Mouse (Mus musculus) thymus, adult 2 months (tissue): Measurements from ENCODE around the gene Wdr43. TPM values are rescaled to one million over a fixed set of nuclear protein-coding genes. Genes with fewer than 3 reads are reported as not detected.

ENCODE experiments used
- DNase-seq: peaks from one replicate; pipeline ENCODE4 v3.0.0; 2021
- H3K27ac ChIP-seq: fragments of 200-500 bp; 2 replicates; pipeline ENCODE4 v1.5.1; 2012; ENCODE audit warnings: low read length, control low read depth; ENCODE audit not compliant: control insufficient read depth, insufficient read depth
- H3K27me3 ChIP-seq: fragments of 200-500 bp; 2 replicates; pipeline ENCODE4 v1.6.1; 2012; ENCODE audit warnings: mild to moderate bottlenecking, low read length, moderate library complexity, mixed read lengths; ENCODE audit not compliant: control insufficient read depth, insufficient read depth
- H3K36me3 ChIP-seq: fragments of 200-500 bp; 2 replicates; pipeline ENCODE4 v1.6.1; 2012; ENCODE audit warnings: mild to moderate bottlenecking, low read length, moderate library complexity; ENCODE audit not compliant: control insufficient read depth, insufficient read depth
- H3K4me1 ChIP-seq: fragments of 200-500 bp; replicated peaks from 2 replicates; pipeline ENCODE4 v1.6.1; 2012; ENCODE audit warnings: low read length; ENCODE audit not compliant: control insufficient read depth, insufficient read depth
- H3K4me3 ChIP-seq: fragments of 200-500 bp; 2 replicates; pipeline ENCODE4 v1.5.1; 2012; ENCODE audit warnings: mild to moderate bottlenecking, low read length, control low read depth, moderate library complexity; ENCODE audit not compliant: control insufficient read depth, insufficient read depth
- CTCF ChIP-seq: fragments of 200-500 bp; IDR thresholded peaks from 2 replicates; pipeline ENCODE4 v1.5.1; 2012; ENCODE audit warnings: mild to moderate bottlenecking, control low read depth, low read length, moderate library complexity, borderline replicate concordance; ENCODE audit not compliant: control insufficient read depth, poor library complexity, insufficient read depth; ENCODE audit errors: extremely low read depth
- POLR2A ChIP-seq: fragments of 200-500 bp; IDR thresholded peaks from 2 replicates; pipeline ENCODE4 v1.6.1; 2012; ENCODE audit warnings: mild to moderate bottlenecking, low read length, control low read depth, moderate library complexity; ENCODE audit not compliant: control insufficient read depth, poor library complexity, insufficient read depth; ENCODE audit errors: extremely low read depth
- WGBS: fragments of 180-500 bp; shearing (Covaris S2); methylation state at CpG from one replicate; pipeline ENCODE4 v1.1.7; 2018; 5-methylcytosine and 5-hydroxymethylcytosine counted together
- polyA plus RNA-seq: library from polyadenylated mRNA; depleted of rRNA; stranded (reverse); fragments of >200 nt; gene quantifications from 2 replicates; pipeline ENCODE4 v1.2.3, GENCODE M21; 2012; rRNA removed

Gene Wdr43
- polyA plus RNA-seq, 1 experiment = 16.1 TPM

DNA sequence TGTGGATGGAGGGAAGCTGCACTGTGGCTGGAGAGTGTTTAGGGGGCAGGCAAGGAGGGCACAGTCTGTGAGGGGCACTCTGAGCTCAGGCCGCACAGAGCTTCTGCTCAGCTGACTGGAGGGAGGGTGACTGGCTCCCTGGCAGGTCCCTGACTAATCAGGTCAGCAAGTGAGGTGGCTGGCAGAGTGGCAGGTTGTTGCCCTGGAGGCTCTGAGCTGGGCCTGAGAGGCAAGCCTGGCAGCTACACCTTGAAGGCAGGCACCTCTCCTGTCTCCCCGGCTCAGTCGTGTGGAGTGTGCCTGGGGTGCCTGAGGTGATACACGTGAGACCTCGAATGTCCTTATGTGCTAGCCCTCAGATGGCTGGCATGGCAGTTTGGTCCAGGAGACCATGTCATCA is 80.7 kb downstream of the Wdr43 start:
- WGBS = 95% methylated on average over 5 of the region's 5 CpGs
- no peak for DNase-seq

DNA sequence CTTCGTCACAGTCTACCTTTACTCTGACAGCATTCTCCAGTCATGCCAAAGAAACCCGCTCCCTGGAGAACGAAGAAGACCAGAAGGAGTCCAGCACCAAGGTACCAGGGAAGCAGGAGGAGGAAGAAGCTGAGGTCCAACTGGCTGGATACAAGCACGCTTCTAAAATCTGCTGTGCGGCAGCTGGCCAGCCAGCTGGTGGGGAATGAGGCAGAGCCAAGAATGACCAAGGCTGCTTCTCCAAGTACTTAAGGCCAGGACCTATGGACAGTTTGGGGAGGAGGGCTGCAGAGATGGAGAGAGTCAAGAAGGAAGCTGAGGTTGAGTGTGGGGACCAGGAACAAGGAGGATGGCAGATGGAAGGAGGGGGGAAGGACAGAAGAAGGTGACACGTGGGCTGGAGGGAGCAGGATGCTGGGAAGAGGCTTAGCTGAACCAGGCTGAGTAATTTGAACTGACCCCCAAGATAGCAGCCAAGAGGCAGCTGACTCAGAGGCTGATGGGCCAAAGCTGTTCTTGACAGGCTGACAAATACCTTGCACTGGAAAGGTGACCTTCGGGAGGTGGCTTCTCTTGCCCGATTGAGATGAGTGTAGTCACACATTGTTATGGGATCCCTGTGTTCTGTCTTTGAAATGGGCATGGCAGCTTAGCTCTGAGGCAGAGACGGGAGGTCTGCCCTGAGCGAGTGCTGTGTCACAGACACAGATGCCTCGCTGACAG is 82.4 kb downstream of the Wdr43 start:
- no peak overlapping the region for H3K27ac ChIP-seq
- WGBS = 86% methylated on average over 11 of the region's 11 CpGs
- H3K36me3 ChIP-seq = no peaks in the 10 kb centered on the region
- no peak for DNase-seq
- no peak overlapping the region for H3K4me3 ChIP-seq
- TF ChIP-seq POLR2A = no peak
- no peaks in the 10 kb centered on the region for H3K27me3 ChIP-seq
- H3K4me1 ChIP-seq = no peaks in the 10 kb centered on the region

More for the DNA sequence above, 80.7 kb downstream of the Wdr43 start:
- Histone ChIP-seq H3K27me3 (no peaks in the 10 kb centered on the region), H3K27ac (no peak overlapping the region), H3K36me3 (no peaks in the 10 kb centered on the region), H3K4me1 (no peaks in the 10 kb centered on the region), H3K4me3 (no peak overlapping the region)
- TF ChIP-seq POLR2A = no peak
- TF ChIP-seq CTCF = no peak

DNA sequence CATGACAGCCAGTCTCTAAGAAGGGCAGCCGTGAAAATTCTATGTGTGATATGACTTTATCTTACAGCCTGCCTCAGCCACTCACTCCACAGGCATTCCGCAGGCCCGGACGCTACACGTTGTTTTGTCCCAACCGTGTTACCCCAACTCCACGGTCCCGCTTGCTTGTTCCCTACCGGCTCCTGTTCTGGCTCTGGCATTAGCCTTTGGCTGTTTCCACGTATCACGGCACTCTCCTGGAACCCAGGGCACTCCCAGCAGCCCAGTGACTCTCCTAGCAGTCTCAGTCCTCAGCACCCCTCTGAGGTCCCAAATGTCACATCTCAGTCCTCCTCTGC is 82.9 kb downstream of the Wdr43 start:
- no peak for TF ChIP-seq POLR2A
- TF ChIP-seq CTCF = no peak
- WGBS = 89% methylated on average over 11 of the region's 11 CpGs
- H3K4me1 ChIP-seq = no peaks in the 10 kb centered on the region
- H3K4me3 ChIP-seq = no peak overlapping the region
- DNase-seq = no peak
- no peak overlapping the region for H3K27ac ChIP-seq
- no peaks in the 10 kb centered on the region for H3K27me3 ChIP-seq
- no peaks in the 10 kb centered on the region for H3K36me3 ChIP-seq

DNA sequence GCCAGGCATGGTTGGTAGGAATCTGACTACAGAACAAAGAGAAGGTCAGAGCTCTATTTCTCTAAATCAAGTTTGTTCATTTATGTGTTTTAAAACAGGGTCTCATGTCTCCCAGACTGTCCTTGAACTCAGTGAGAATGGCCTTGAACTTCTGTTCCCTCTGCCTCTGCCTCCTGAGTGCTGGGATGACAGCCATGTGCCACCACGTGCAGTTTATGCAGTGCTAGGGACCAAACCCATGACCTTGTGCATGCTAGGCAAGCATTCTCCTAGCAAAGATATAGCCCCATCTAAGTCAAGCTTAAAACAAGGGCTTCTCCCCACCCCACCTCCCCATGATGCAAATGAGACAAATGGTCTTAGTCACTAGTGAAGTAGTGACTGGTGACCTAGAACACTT is 89.4 kb downstream of the Wdr43 start:
- 79% methylated on average over 1 of the region's 1 CpGs for WGBS
- Histone ChIP-seq H3K36me3 (no peaks in the 10 kb centered on the region), H3K4me3 (no peak overlapping the region), H3K27me3 (no peaks in the 10 kb centered on the region), H3K4me1 (no peaks in the 10 kb centered on the region), H3K27ac (no peak overlapping the region)
- TF ChIP-seq POLR2A (no peak), CTCF (no peak)
- no peak for DNase-seq

DNA sequence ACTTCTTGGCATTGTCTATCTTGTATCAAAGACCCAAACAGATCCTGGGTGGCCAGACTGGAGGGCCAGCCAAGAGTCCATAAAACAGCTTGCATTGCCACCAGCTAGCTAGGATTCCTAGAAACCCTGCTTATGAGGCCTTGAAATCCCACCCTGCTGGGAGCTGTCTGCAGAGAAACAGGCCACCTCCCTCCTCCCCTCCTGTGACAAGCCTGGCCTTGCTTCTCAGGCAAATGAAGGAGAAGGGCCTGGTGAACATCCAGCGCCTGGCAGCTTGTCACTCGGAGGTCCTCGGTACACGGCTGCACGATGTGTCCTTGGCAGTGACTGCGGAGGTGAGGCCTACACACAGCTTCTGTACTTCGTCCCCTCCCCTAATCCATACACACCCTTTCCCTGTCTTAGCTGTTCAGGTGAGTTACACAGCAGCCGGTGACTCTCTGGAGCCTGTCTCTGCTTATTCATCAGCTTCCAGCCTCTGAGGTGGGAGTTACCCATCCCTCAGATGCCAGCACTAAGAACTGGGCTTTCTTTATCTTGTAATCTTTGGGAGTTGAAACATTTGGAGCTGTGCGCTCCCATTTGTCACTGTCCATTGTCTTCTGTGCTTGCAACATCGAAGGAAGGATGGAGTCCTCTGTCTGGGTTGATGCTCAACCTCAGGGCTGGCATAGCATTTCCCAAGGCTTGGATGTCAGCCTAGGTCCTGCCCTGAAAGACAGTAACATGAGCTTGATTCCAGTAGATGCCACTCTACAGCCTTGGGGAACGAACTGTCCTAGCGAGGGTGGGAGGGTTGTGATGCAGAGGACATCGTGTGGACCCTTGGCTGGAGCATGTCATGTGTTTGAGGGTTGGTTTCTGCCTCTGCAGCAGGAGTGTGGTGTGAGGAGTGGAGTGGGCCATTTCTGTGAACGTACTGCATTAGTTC is 90.1 kb downstream of the Wdr43 start:
- no peaks in the 10 kb centered on the region for H3K36me3 ChIP-seq
- WGBS = 91% methylated on average over 14 of the region's 14 CpGs
- H3K27me3 ChIP-seq = no peaks in the 10 kb centered on the region
- no peak for DNase-seq
- no peaks in the 10 kb centered on the region for H3K4me1 ChIP-seq
- H3K4me3 ChIP-seq = no peak overlapping the region
- H3K27ac ChIP-seq = no peak overlapping the region
- TF ChIP-seq CTCF = no peak
- TF ChIP-seq POLR2A = no peak

DNA sequence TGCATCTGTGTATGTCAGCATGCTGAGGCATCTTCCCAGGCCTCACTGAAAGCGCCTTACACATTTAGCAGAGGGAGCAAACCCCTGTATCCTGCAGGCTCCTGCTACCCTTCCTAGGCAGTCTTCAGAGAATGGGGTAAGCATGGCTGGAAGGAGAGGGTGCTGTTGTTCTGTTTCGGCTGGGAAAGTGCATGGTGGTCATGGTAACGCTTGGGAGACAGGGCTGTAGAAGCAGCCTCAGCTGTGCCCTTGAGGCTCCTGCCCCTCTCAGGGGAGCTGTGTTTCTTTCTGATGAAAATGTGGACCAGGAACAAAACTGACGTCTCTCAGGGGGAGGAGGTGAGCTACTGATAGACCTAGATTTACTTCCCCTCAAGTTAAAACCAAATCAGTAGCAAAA is 92.0 kb downstream of the Wdr43 start:
- TF ChIP-seq CTCF = no peak
- no peak for TF ChIP-seq POLR2A
- whole genome bisulfite sequencing = 59% methylated on average over 4 of the region's 4 CpGs
- H3K36me3 ChIP-seq = no peaks in the 10 kb centered on the region

More for the DNA sequence above, 92.0 kb downstream of the Wdr43 start:
- Histone ChIP-seq H3K4me3 (no peak overlapping the region), H3K4me1 (no peaks in the 10 kb centered on the region), H3K27me3 (no peaks in the 10 kb centered on the region), H3K27ac (no peak overlapping the region)
- no peak for DNase-seq

Other genes starting within 250 kb of the Wdr43 start
- gene Gm4707, start 156.0 kb upstream of the Wdr43 start, polyA plus RNA-seq = 2.7 and 2.9 TPM in 2 replicates
- 23.3 and 25.0 TPM in 2 replicates for gene Smchd1, start 140.6 kb upstream of the Wdr43 start, polyA plus RNA-seq
- gene Ndc80, start 89.0 kb upstream of the Wdr43 start, polyA plus RNA-seq = 3.0 and 3.7 TPM in 2 replicates
- not detected in 2 replicates for gene Spdya, start 63.8 kb upstream of the Wdr43 start, polyA plus RNA-seq
- 0.26 and 0.51 TPM in 2 replicates for gene Togaram2, start 57.4 kb downstream of the Wdr43 start, polyA plus RNA-seq
- gene Pcare, start 137.0 kb downstream of the Wdr43 start, polyA plus RNA-seq = 0.04 TPM in 1 of 2 replicates, not detected in the other
- 16.2 and 20.2 TPM in 2 replicates for gene Clip4, start 152.6 kb downstream of the Wdr43 start, polyA plus RNA-seq